Mouse (Mus musculus) layer of hippocampus, adult 18-20 months (tissue): ENCODE results near the gene Tas2r110. TPM values are rescaled to one million over a fixed set of nuclear protein-coding genes. Genes with fewer than 3 reads are reported as not detected.

Source experiments
- DNase-seq, 2 experiments: peaks; one replicate each; pipeline ENCODE4 v3.0.0; 2022; ENCODE audit warnings: low spot score in 2 of 2
- long read RNA-seq: library from polyadenylated mRNA; stranded (forward); transcript quantifications from one replicate; pipeline ENCODE4 v2.0.0, GENCODE M21; 2021
- total RNA-seq, 2 experiments: library from RNA; stranded (reverse); gene quantifications; 2 replicates each; pipeline ENCODE4 v1.2.3; 2021

The Tas2r110 gene
- total RNA-seq: not detected
- long read RNA-seq: 0 reads

GRCm38 (mm10) chr6:132867708-132868107, at the start of gene Tas2r110:
Gene Tas2r110 (plus strand): TSS chr6:132868008.
- DNase-seq: no peak

- DNase-seq: no peak
Observed at GRCm38 (mm10) chr6:132846842-132847241, 21.0 kb upstream of the Tas2r110 start, which contains the start of gene Tas2r123. Gene Tas2r123 (plus strand): TSS chr6:132847142.

GRCm38 (mm10) chr6:132855138-132855537, 12.7 kb upstream of the Tas2r110 start, which contains the start of gene Tas2r116:
Gene Tas2r116 (plus strand): TSS chr6:132855438.
- no peak for DNase-seq

GRCm38 (mm10) chr6:132892711-132893110, 24.9 kb downstream of the Tas2r110 start, which contains the start of gene Tas2r113:
Gene Tas2r113 (plus strand): TSS chr6:132893011.
- no peak for DNase-seq

- no peak for DNase-seq
Observed at GRCm38 (mm10) chr6:132909351-132909750, 41.5 kb downstream of the Tas2r110 start, which contains the start of gene Tas2r125. Gene Tas2r125 (plus strand): TSS chr6:132909651.

Other genes with a start within 250 kb of the Tas2r110 start
- gene A630073D07Rik, start 216.5 kb upstream of the Tas2r110 start, total RNA-seq: not detected
- not detected for gene Tas2r120, start 211.1 kb upstream of the Tas2r110 start, total RNA-seq
- gene Tas2r121, start 167.0 kb upstream of the Tas2r110 start, total RNA-seq: not detected
- gene Tas2r122, start 156.1 kb upstream of the Tas2r110 start, total RNA-seq: not detected
- not detected for gene Tas2r115, start 130.0 kb upstream of the Tas2r110 start, total RNA-seq
- not detected for gene Tas2r124, start 113.3 kb upstream of the Tas2r110 start, total RNA-seq
- gene Tas2r102, start 105.9 kb upstream of the Tas2r110 start, total RNA-seq: not detected
- not detected for gene Tas2r136, start 89.8 kb upstream of the Tas2r110 start, total RNA-seq
- gene Tas2r117, start 65.2 kb upstream of the Tas2r110 start, total RNA-seq: not detected
- gene Tas2r123, start 20.9 kb upstream of the Tas2r110 start, total RNA-seq: not detected
- not detected for gene Tas2r116, start 12.6 kb upstream of the Tas2r110 start, total RNA-seq
- gene Tas2r113, start 25.0 kb downstream of the Tas2r110 start, total RNA-seq: not detected
- not detected for gene Tas2r125, start 41.6 kb downstream of the Tas2r110 start, total RNA-seq
- not detected for gene Tas2r129, start 83.1 kb downstream of the Tas2r110 start, total RNA-seq
- not detected for gene Tas2r131, start 89.9 kb downstream of the Tas2r110 start, total RNA-seq
- not detected for gene Tas2r109, start 113.0 kb downstream of the Tas2r110 start, total RNA-seq
- gene Tas2r103, start 169.1 kb downstream of the Tas2r110 start, total RNA-seq: not detected
- not detected for gene Tas2r140, start 187.8 kb downstream of the Tas2r110 start, total RNA-seq
- 100 to 1,000 TPM; 103 to 119 TPM for gene Smim10l1, start 236.9 kb downstream of the Tas2r110 start, total RNA-seq